Comparison of ENCODE assay signal across 8 mouse cellular contexts in genomic region chr17:25717691-25718090, GRCm38 (mm10). TPM values are rescaled to one million over a fixed set of nuclear protein-coding genes. Genes with fewer than 3 reads are reported as not detected.
DNase-seq lines count a peak whose midpoint lies in the region; ATAC-seq and TF ChIP-seq lines count a peak whose summit lies in the region.

No protein-coding gene starts in this region.

- peak overlapping the region; percentile 44 for H3K4me3 ChIP-seq in heart, embryonic 14.5 days (ENCODE audit: control insufficient read depth in 1 of 2, insufficient read depth in 1 of 2, low read depth in 1 of 2, low read length in 2 of 2)
- peak overlapping the region; percentile 35 for H3K4me3 ChIP-seq in hindbrain, embryonic 14.5 days (replicated peaks; ENCODE audit: low read length)
- peak overlapping the region; percentile 41 for H3K4me3 ChIP-seq in midbrain, embryonic 12.5 days
- no peak overlapping the region for H3K4me3 ChIP-seq in cerebellum, adult 2 months (replicated peaks; ENCODE audit: insufficient read depth, low read depth, low read length)

- TF ChIP-seq CTCF in cerebellum, adult 2 months (IDR thresholded peaks at IDR 0.05; ENCODE audit: borderline replicate concordance, insufficient read depth, low read depth, low read length) = no peak

- ATAC-seq in heart, embryonic 14.5 days (ENCODE audit: insufficient number of reproducible peaks, insufficient read depth, low FRiP score, low read depth) = no peak
- no peak for ATAC-seq in hindbrain, embryonic 14.5 days (ENCODE audit: low FRiP score)
- no peak for ATAC-seq in midbrain, embryonic 12.5 days (ENCODE audit: low FRiP score, low read depth)

- DNase-seq in heart, adult 8-10 months (ENCODE audit: low spot score) = no peak
- peak; percentile 33 for DNase-seq in ZHBTc4 (ENCODE audit: low read depth, low spot score)
- no peak for DNase-seq in hindbrain, embryonic 14.5 days (ENCODE audit: low spot score)
- DNase-seq in cerebellum, adult 2 months = no peak
- no peak for DNase-seq in embryo, embryonic 11 days
- DNase-seq in adrenal gland, postnatal 25 days = no peak

- H3K4me1 ChIP-seq in heart, embryonic 14.5 days (ENCODE audit: control insufficient read depth in 2 of 2, insufficient read depth in 2 of 2, low read length in 2 of 2) = peaks cover 4 to 8% of the 10 kb centered on the region in 2 experiments; a peak in 1 of 4 replicates
- 0 out of 2 replicates have a peak, but pooled peaks cover 7% of the 10 kb centered on the region for H3K4me1 ChIP-seq in hindbrain, embryonic 14.5 days (replicated peaks; ENCODE audit: control insufficient read depth, insufficient read depth, low read length)
- peaks cover 11% of the 10 kb centered on the region for H3K4me1 ChIP-seq in midbrain, embryonic 12.5 days
- H3K4me1 ChIP-seq in cerebellum, adult 2 months (ENCODE audit: control insufficient read depth, insufficient read depth, low read length) = no peaks in the 10 kb centered on the region

- TF ChIP-seq POLR2A in cerebellum, adult 2 months (IDR thresholded peaks at IDR 0.05; ENCODE audit: borderline replicate concordance, insufficient read depth, low read length) = no peak

- H3K9ac ChIP-seq in heart, embryonic 14.5 days (ENCODE audit: low read length) = peak overlapping the region; percentile 65
- peak overlapping the region; percentile 54 for H3K9ac ChIP-seq in hindbrain, embryonic 14.5 days
- H3K9ac ChIP-seq in midbrain, embryonic 12.5 days (replicated peaks) = peak overlapping the region; percentile 41; the same call in 1 of the 2 replicates

- peaks cover 21% of the 10 kb centered on the region for H3K27me3 ChIP-seq in heart, embryonic 14.5 days (ENCODE audit: control insufficient read depth, insufficient read depth, low read length)
- peaks cover 18% of the 10 kb centered on the region for H3K27me3 ChIP-seq in hindbrain, embryonic 14.5 days (ENCODE audit: control insufficient read depth, insufficient read depth, low read length)
- peaks cover 39% of the 10 kb centered on the region for H3K27me3 ChIP-seq in midbrain, embryonic 12.5 days
- no peaks in the 10 kb centered on the region; the same call in 1 of the 2 replicates for H3K27me3 ChIP-seq in cerebellum, adult 2 months (ENCODE audit: control insufficient read depth, insufficient read depth, low read length)

- H3K4me2 ChIP-seq in heart, embryonic 14.5 days (ENCODE audit: low read length) = peak overlapping the region; percentile 85
- peak overlapping the region; percentile 72 for H3K4me2 ChIP-seq in hindbrain, embryonic 14.5 days (replicated peaks)
- peak overlapping the region; percentile 67 for H3K4me2 ChIP-seq in midbrain, embryonic 12.5 days (replicated peaks)

- H3K36me3 ChIP-seq in heart, embryonic 14.5 days (ENCODE audit: control insufficient read depth, insufficient read depth, low read length) = peaks cover 29% of the 10 kb centered on the region
- no peaks in the 10 kb centered on the region for H3K36me3 ChIP-seq in hindbrain, embryonic 14.5 days (replicated peaks; ENCODE audit: control insufficient read depth, insufficient read depth)
- H3K36me3 ChIP-seq in midbrain, embryonic 12.5 days = peaks cover 30% of the 10 kb centered on the region

- no peaks in the 10 kb centered on the region for H3K9me3 ChIP-seq in heart, embryonic 14.5 days (ENCODE audit: control insufficient read depth, low read length)
- H3K9me3 ChIP-seq in hindbrain, embryonic 14.5 days (ENCODE audit: control insufficient read depth, low read length) = no peaks in the 10 kb centered on the region
- H3K9me3 ChIP-seq in midbrain, embryonic 12.5 days = no peaks in the 10 kb centered on the region

- 13% methylated on average over 6 of the region's 6 CpGs for WGBS in heart, embryonic 14.5 days
- 8% methylated on average over 6 of the region's 6 CpGs for WGBS in hindbrain, embryonic 14.5 days
- WGBS in midbrain, embryonic 12.5 days = 11% methylated on average over 6 of the region's 6 CpGs
- 6% methylated on average over 6 of the region's 6 CpGs for WGBS in cerebellum, adult 2 months

- no peak overlapping the region for H3K27ac ChIP-seq in heart, embryonic 14.5 days (replicated peaks in 1 of 2; ENCODE audit: control insufficient read depth in 1 of 2, insufficient read depth in 1 of 2, low read depth in 2 of 2, low read length in 2 of 2)
- no peak overlapping the region for H3K27ac ChIP-seq in hindbrain, embryonic 14.5 days
- H3K27ac ChIP-seq in midbrain, embryonic 12.5 days (replicated peaks) = no peak overlapping the region
- H3K27ac ChIP-seq in cerebellum, adult 2 months (ENCODE audit: insufficient read depth, low read length) = no peak overlapping the region

RNA-seq across cellular contexts. Expression of gene Gng13, which starts 0.7 kb away (rescaled TPM):
- polyA plus RNA-seq in heart, embryonic 14.5 days (2014; fragmentation: Nextera tagmentation; extraction: Ambion mirVana) = 2.4 and 3.7 TPM in 2 replicates
- 1 to 10 TPM in 2 of 4 experiments, not detected in 2; 1.1 to 2.0 TPM for total RNA-seq in heart, adult 8-10 months (2022)
- polyA plus RNA-seq in hindbrain, embryonic 14.5 days (2014; fragmentation: Nextera tagmentation; extraction: Ambion mirVana) = 8.1 and 10.0 TPM in 2 replicates
- 0.85 and 1.5 TPM in 2 replicates for polyA plus RNA-seq in midbrain, embryonic 12.5 days (2016; fragmentation: Nextera tagmentation; extraction: Ambion mirVana)
- polyA plus RNA-seq in cerebellum, adult 2 months (2012; rRNA removed) = 489 and 519 TPM in 2 replicates
- not detected in 2 replicates for total RNA-seq in adrenal gland, postnatal 25 days (2021)

RNA-seq across cellular contexts. Expression of gene Chtf18, which starts 9.5 kb away (rescaled TPM):
- polyA plus RNA-seq in heart, embryonic 14.5 days (2014; fragmentation: Nextera tagmentation; extraction: Ambion mirVana) = 8.0 and 9.5 TPM in 2 replicates
- 1 to 10 TPM; 1.2 to 2.1 (median 1.6) TPM for total RNA-seq in heart, adult 8-10 months (2022)
- 3.4 and 3.6 TPM in 2 replicates for polyA plus RNA-seq in hindbrain, embryonic 14.5 days (2014; fragmentation: Nextera tagmentation; extraction: Ambion mirVana)
- 31.4 and 34.5 TPM in 2 replicates for polyA plus RNA-seq in midbrain, embryonic 12.5 days (2016; fragmentation: Nextera tagmentation; extraction: Ambion mirVana)
- 3.7 and 4.1 TPM in 2 replicates for polyA plus RNA-seq in cerebellum, adult 2 months (2012; rRNA removed)
- total RNA-seq in adrenal gland, postnatal 25 days (2021) = 6.3 and 7.8 TPM in 2 replicates

RNA-seq across cellular contexts. Expression of gene Rpusd1, which starts 9.8 kb away (rescaled TPM):
- 12.0 and 13.4 TPM in 2 replicates for polyA plus RNA-seq in heart, embryonic 14.5 days (2014; fragmentation: Nextera tagmentation; extraction: Ambion mirVana)
- 1 to 10 TPM; 4.5 to 5.3 (median 4.6) TPM for total RNA-seq in heart, adult 8-10 months (2022)
- polyA plus RNA-seq in hindbrain, embryonic 14.5 days (2014; fragmentation: Nextera tagmentation; extraction: Ambion mirVana) = 21.8 and 22.8 TPM in 2 replicates
- 18.1 and 19.4 TPM in 2 replicates for polyA plus RNA-seq in midbrain, embryonic 12.5 days (2016; fragmentation: Nextera tagmentation; extraction: Ambion mirVana)
- polyA plus RNA-seq in cerebellum, adult 2 months (2012; rRNA removed) = 96.4 and 97.4 TPM in 2 replicates
- total RNA-seq in adrenal gland, postnatal 25 days (2021) = 14.1 and 14.6 TPM in 2 replicates

RNA-seq across cellular contexts. Expression of gene Mslnl, which starts 18.2 kb away (rescaled TPM):
- polyA plus RNA-seq in heart, embryonic 14.5 days (2014; fragmentation: Nextera tagmentation; extraction: Ambion mirVana) = not detected in 2 replicates
- total RNA-seq in heart, adult 8-10 months (2022) = not detected
- not detected in 2 replicates for polyA plus RNA-seq in hindbrain, embryonic 14.5 days (2014; fragmentation: Nextera tagmentation; extraction: Ambion mirVana)
- not detected in 2 replicates for polyA plus RNA-seq in midbrain, embryonic 12.5 days (2016; fragmentation: Nextera tagmentation; extraction: Ambion mirVana)
- polyA plus RNA-seq in cerebellum, adult 2 months (2012; rRNA removed) = 0.73 and 1.1 TPM in 2 replicates
- not detected in 2 replicates for total RNA-seq in adrenal gland, postnatal 25 days (2021)

RNA-seq across cellular contexts. Expression of gene Msln, which starts 36.5 kb away (rescaled TPM):
- polyA plus RNA-seq in heart, embryonic 14.5 days (2014; fragmentation: Nextera tagmentation; extraction: Ambion mirVana) = 31.9 and 34.7 TPM in 2 replicates
- 10 to 100 TPM in 3 of 4 experiments, 1 to 10 TPM in 1; 9.8 to 20.9 (median 17.6) TPM for total RNA-seq in heart, adult 8-10 months (2022)
- polyA plus RNA-seq in hindbrain, embryonic 14.5 days (2014; fragmentation: Nextera tagmentation; extraction: Ambion mirVana) = not detected in 2 replicates
- polyA plus RNA-seq in midbrain, embryonic 12.5 days (2016; fragmentation: Nextera tagmentation; extraction: Ambion mirVana) = 0.19 and 0.27 TPM in 2 replicates
- polyA plus RNA-seq in cerebellum, adult 2 months (2012; rRNA removed) = 0.21 and 0.38 TPM in 2 replicates
- total RNA-seq in adrenal gland, postnatal 25 days (2021) = 2.2 and 3.7 TPM in 2 replicates

Comparison
In these comparisons a context has a peak if more than half of its experiments do, and no peak if none do; other contexts are left out.
1. RNA of gene Gng13, which starts 0.7 kb away (polyA plus RNA-seq): 489 to 519 TPM in cerebellum, adult 2 months; 8.1 to 10.0 TPM in hindbrain, embryonic 14.5 days, 2.4 to 3.7 TPM in heart, embryonic 14.5 days and 0.85 to 1.5 TPM in midbrain, embryonic 12.5 days; every median in the first group is over 10 times any median in the second.
2. Peak in every context shown above with its lines, with median percentiles within 50 percentile points of each other: H3K4me2 ChIP-seq and H3K9ac ChIP-seq.